Mouse (Mus musculus): Measurements from ENCODE around the gene Brpf1.
"Not testable (repeated sequence)": the region's sequence is repeated elsewhere in the genome, so short reads cannot be mapped to it uniquely, and the experiment has no call there.

Brpf1 gene

GRCm38 (mm10) chr6:113307481-113308121, 664 bp downstream of the Brpf1 start:
- peak; percentile 65 for DNase-seq

GRCm38 (mm10) chr6:113308141-113308540, 1.2 kb downstream of the Brpf1 start:
- peak; percentile 35 for DNase-seq

GRCm38 (mm10) chr6:113315972-113316371, 9.0 kb downstream of the Brpf1 start:
- no peak for DNase-seq

GRCm38 (mm10) chr6:113326533-113327315, 19.8 kb downstream of the Brpf1 start, which contains the start of gene Ogg1:
TSS of gene Ogg1 (plus strand) at chr6:113326972.
- peak; percentile 98 for DNase-seq

- no peak for DNase-seq
Observed at GRCm38 (mm10) chr6:113329396-113329795, 22.5 kb downstream of the Brpf1 start.

- DNase-seq = peak; percentile 49
Observed at GRCm38 (mm10) chr6:113330547-113330946, 23.6 kb downstream of the Brpf1 start.

GRCm38 (mm10) chr6:113331721-113332120, 24.8 kb downstream of the Brpf1 start:
- DNase-seq = no peak

GRCm38 (mm10) chr6:113332734-113333133, 25.8 kb downstream of the Brpf1 start:
- not testable (repeated sequence) for DNase-seq

- DNase-seq = no peak
Observed at GRCm38 (mm10) chr6:113333137-113333950, 26.4 kb downstream of the Brpf1 start.

- no peak for DNase-seq
Observed at GRCm38 (mm10) chr6:113334216-113334615, 27.3 kb downstream of the Brpf1 start.

GRCm38 (mm10) chr6:113336852-113337620, 30.1 kb downstream of the Brpf1 start:
- no peak for DNase-seq

- no peak for DNase-seq
Observed at GRCm38 (mm10) chr6:113341574-113341973, 34.6 kb downstream of the Brpf1 start.

GRCm38 (mm10) chr6:113342297-113342696, 35.4 kb downstream of the Brpf1 start:
- no peak for DNase-seq

GRCm38 (mm10) chr6:113343177-113344092, 36.5 kb downstream of the Brpf1 start, which contains the start of gene Camk1:
TSS of gene Camk1 (minus strand) at chr6:113343984.
- peak; percentile 22 for DNase-seq

- DNase-seq = no peak
Observed at GRCm38 (mm10) chr6:113344321-113344720, 37.4 kb downstream of the Brpf1 start.

GRCm38 (mm10) chr6:113346897-113347296, 40.0 kb downstream of the Brpf1 start:
- no peak for DNase-seq

GRCm38 (mm10) chr6:113350538-113350937, 43.6 kb downstream of the Brpf1 start:
- no peak for DNase-seq

GRCm38 (mm10) chr6:113351161-113351560, 44.2 kb downstream of the Brpf1 start:
- DNase-seq = no peak

GRCm38 (mm10) chr6:113351653-113352052, 44.7 kb downstream of the Brpf1 start:
- DNase-seq = no peak

- DNase-seq = no peak
Observed at GRCm38 (mm10) chr6:113352820-113353219, 45.9 kb downstream of the Brpf1 start.

GRCm38 (mm10) chr6:113353696-113354095, 46.8 kb downstream of the Brpf1 start:
- DNase-seq = no peak
